Mouse (Mus musculus): Measurements from ENCODE around the gene D430041D05Rik.

The D430041D05Rik gene

GRCm38 (mm10) chr2:104351415-104352203 lies 59.2 kb downstream of the D430041D05Rik start:
- DNase-seq (ENCODE audit: extremely low spot score): no peak

GRCm38 (mm10) chr2:104337619-104338018 lies 73.2 kb downstream of the D430041D05Rik start:
- DNase-seq (ENCODE audit: extremely low spot score): no peak

GRCm38 (mm10) chr2:104335824-104336223 lies 75.0 kb downstream of the D430041D05Rik start:
- DNase-seq (ENCODE audit: extremely low spot score): no peak

- no peak for DNase-seq (ENCODE audit: extremely low spot score)
Observed at GRCm38 (mm10) chr2:104333952-104334351, 76.9 kb downstream of the D430041D05Rik start.

GRCm38 (mm10) chr2:104332707-104333106 lies 78.1 kb downstream of the D430041D05Rik start:
- no peak for DNase-seq (ENCODE audit: extremely low spot score)

- no peak for DNase-seq (ENCODE audit: extremely low spot score)
Observed at GRCm38 (mm10) chr2:104331261-104331660, 79.6 kb downstream of the D430041D05Rik start.

GRCm38 (mm10) chr2:104327116-104327794 lies 83.6 kb downstream of the D430041D05Rik start:
- DNase-seq (ENCODE audit: extremely low spot score): no peak

- DNase-seq (ENCODE audit: extremely low spot score): no peak
Observed at GRCm38 (mm10) chr2:104323773-104324172, 87.0 kb downstream of the D430041D05Rik start.

- no peak for DNase-seq (ENCODE audit: extremely low spot score)
Observed at GRCm38 (mm10) chr2:104323351-104323750, 87.5 kb downstream of the D430041D05Rik start.

- DNase-seq (ENCODE audit: extremely low spot score): no peak
Observed at GRCm38 (mm10) chr2:104320061-104320624, 90.7 kb downstream of the D430041D05Rik start.

GRCm38 (mm10) chr2:104319443-104319842 lies 91.4 kb downstream of the D430041D05Rik start:
- DNase-seq (ENCODE audit: extremely low spot score): no peak

GRCm38 (mm10) chr2:104318881-104319280 lies 91.9 kb downstream of the D430041D05Rik start:
- no peak for DNase-seq (ENCODE audit: extremely low spot score)

GRCm38 (mm10) chr2:104318259-104318658 lies 92.6 kb downstream of the D430041D05Rik start:
- DNase-seq (ENCODE audit: extremely low spot score): no peak

- DNase-seq (ENCODE audit: extremely low spot score): no peak
Observed at GRCm38 (mm10) chr2:104317631-104318030, 93.2 kb downstream of the D430041D05Rik start.

GRCm38 (mm10) chr2:104316483-104316882 lies 94.3 kb downstream of the D430041D05Rik start:
- DNase-seq (ENCODE audit: extremely low spot score): no peak

GRCm38 (mm10) chr2:104313246-104313645 lies 97.6 kb downstream of the D430041D05Rik start:
- no peak for DNase-seq (ENCODE audit: extremely low spot score)

- DNase-seq (ENCODE audit: extremely low spot score): no peak
Observed at GRCm38 (mm10) chr2:104307102-104307501, 103.7 kb downstream of the D430041D05Rik start.

GRCm38 (mm10) chr2:104305722-104306121 lies 105.1 kb downstream of the D430041D05Rik start:
- no peak for DNase-seq (ENCODE audit: extremely low spot score)

- no peak for DNase-seq (ENCODE audit: extremely low spot score)
Observed at GRCm38 (mm10) chr2:104299912-104300311, 110.9 kb downstream of the D430041D05Rik start.

- peak; percentile 77 for DNase-seq (ENCODE audit: extremely low spot score)
Observed at GRCm38 (mm10) chr2:104299160-104299559, 111.7 kb downstream of the D430041D05Rik start.

- DNase-seq (ENCODE audit: extremely low spot score): no peak
Observed at GRCm38 (mm10) chr2:104286821-104287220, 124.0 kb downstream of the D430041D05Rik start.

GRCm38 (mm10) chr2:104283401-104283955 lies 127.3 kb downstream of the D430041D05Rik start:
- DNase-seq (ENCODE audit: extremely low spot score): no peak

All from embryo, embryonic 9.5 days (tissue).